Comparison of ENCODE assay signal across 17 mouse cellular contexts in the genomic region with DNA sequence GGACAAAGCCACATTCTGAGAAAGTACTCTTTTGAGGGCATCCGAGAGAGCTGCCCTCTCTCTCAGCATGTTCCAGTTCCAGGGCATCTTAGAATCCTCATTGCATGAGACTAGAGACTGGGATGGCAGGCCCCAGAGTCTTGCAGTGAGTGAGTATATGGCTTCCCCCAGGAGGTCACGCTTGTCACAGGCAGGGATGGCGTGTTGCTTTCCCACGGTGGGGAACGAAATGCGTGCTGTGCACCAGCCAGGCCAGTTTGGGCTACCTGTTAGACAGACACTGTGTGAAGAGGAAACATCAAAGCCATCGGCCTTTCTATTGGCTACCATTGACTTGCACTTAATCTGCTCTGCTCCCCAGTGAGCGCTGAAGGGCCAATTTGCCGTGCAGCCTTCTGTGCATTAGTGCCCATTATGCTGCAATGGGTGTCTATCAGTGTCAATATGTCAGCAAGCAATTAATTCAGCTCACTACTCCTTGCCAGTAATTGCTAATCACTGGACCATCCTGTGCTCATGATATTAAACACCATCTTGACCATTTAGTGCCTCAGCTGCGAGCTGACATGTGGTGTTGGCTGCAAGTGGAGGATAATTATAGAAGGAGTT.
DNase-seq lines count a peak whose midpoint lies in the region; ATAC-seq and TF ChIP-seq lines count a peak whose summit lies in the region.
"Had no signal": no experiment of that assay in that cellular context is flagged by ENCODE, and none has a peak within 500 bp of the region (broad histone marks: within the 10 kb centered on the region; RNA-seq: fewer than 3 reads in every experiment).

No protein-coding gene starts in this region.

- no peaks in the 10 kb centered on the region for H3K36me3 ChIP-seq in hindbrain, embryonic 11.5 days (ENCODE audit: control insufficient read depth, insufficient read depth, low read length)
- H3K36me3 ChIP-seq in hindbrain, embryonic 14.5 days (replicated peaks; ENCODE audit: control insufficient read depth, insufficient read depth): no peaks in the 10 kb centered on the region
- no peaks in the 10 kb centered on the region for H3K36me3 ChIP-seq in hindbrain, embryonic 13.5 days
- no peaks in the 10 kb centered on the region for H3K36me3 ChIP-seq in neural tube, embryonic 13.5 days
- H3K36me3 ChIP-seq: limb, embryonic 13.5 days; liver, embryonic 13.5 days; midbrain, embryonic 12.5 days had no signal

- no peak overlapping the region for H3K9ac ChIP-seq in hindbrain, embryonic 11.5 days (ENCODE audit: low read depth, low read length)
- no peak overlapping the region for H3K9ac ChIP-seq in hindbrain, embryonic 14.5 days
- H3K9ac ChIP-seq in hindbrain, embryonic 13.5 days: no peak overlapping the region
- no peak overlapping the region for H3K9ac ChIP-seq in neural tube, embryonic 13.5 days
- H3K9ac ChIP-seq: limb, embryonic 13.5 days; liver, embryonic 13.5 days; lung, embryonic 14.5 days; midbrain, embryonic 12.5 days had no signal

- 0 out of 2 replicates have a peak, but pooled peaks cover 2% of the 10 kb centered on the region for H3K27me3 ChIP-seq in hindbrain, embryonic 11.5 days (ENCODE audit: control insufficient read depth, insufficient read depth, low read length)
- 0 out of 2 replicates have a peak, but pooled peaks cover 8% of the 10 kb centered on the region for H3K27me3 ChIP-seq in hindbrain, embryonic 14.5 days (ENCODE audit: control insufficient read depth, insufficient read depth, low read length)
- H3K27me3 ChIP-seq in hindbrain, embryonic 13.5 days: peaks cover 41% of the 10 kb centered on the region
- peaks cover 43% of the 10 kb centered on the region for H3K27me3 ChIP-seq in neural tube, embryonic 13.5 days
- H3K27me3 ChIP-seq: limb, embryonic 13.5 days; liver, embryonic 13.5 days had no signal

- ATAC-seq in hindbrain, embryonic 11.5 days (ENCODE audit: low FRiP score): peak; percentile 22; the same call in 1 of the 2 replicates
- ATAC-seq in hindbrain, embryonic 14.5 days (ENCODE audit: low FRiP score): no peak
- ATAC-seq in hindbrain, embryonic 13.5 days (ENCODE audit: low FRiP score): peak; percentile 32; the same call in 1 of the 2 replicates
- peak; percentile 77; the same call in 1 of the 2 replicates for ATAC-seq in neural tube, embryonic 13.5 days (ENCODE audit: low read depth)
- ATAC-seq: intestine, embryonic 16.5 days had no signal

- 72% methylated on average over 10 of the region's 10 CpGs for WGBS in hindbrain, embryonic 11.5 days
- 52% methylated on average over 10 of the region's 10 CpGs for WGBS in hindbrain, embryonic 14.5 days
- 58% methylated on average over 10 of the region's 10 CpGs for WGBS in hindbrain, embryonic 13.5 days
- 46% methylated on average over 10 of the region's 10 CpGs for WGBS in neural tube, embryonic 13.5 days

- no peak overlapping the region for H3K27ac ChIP-seq in hindbrain, embryonic 11.5 days (ENCODE audit: low read depth, low read length)
- H3K27ac ChIP-seq in hindbrain, embryonic 14.5 days: no peak overlapping the region
- no peak overlapping the region for H3K27ac ChIP-seq in hindbrain, embryonic 13.5 days
- H3K27ac ChIP-seq in neural tube, embryonic 13.5 days (replicated peaks): no peak overlapping the region
- H3K27ac ChIP-seq: limb, embryonic 13.5 days; liver, embryonic 13.5 days; midbrain, embryonic 12.5 days had no signal

- no peak overlapping the region for H3K4me3 ChIP-seq in hindbrain, embryonic 11.5 days (ENCODE audit: low read depth, low read length)
- no peak overlapping the region for H3K4me3 ChIP-seq in hindbrain, embryonic 14.5 days (replicated peaks; ENCODE audit: low read length)
- no peak overlapping the region for H3K4me3 ChIP-seq in hindbrain, embryonic 13.5 days
- H3K4me3 ChIP-seq in neural tube, embryonic 13.5 days: no peak overlapping the region
- H3K4me3 ChIP-seq: erythroblast, embryonic 14.5 days; limb, embryonic 13.5 days; liver, embryonic 13.5 days; midbrain, embryonic 12.5 days had no signal

- H3K9me3 ChIP-seq in hindbrain, embryonic 11.5 days (ENCODE audit: control insufficient read depth, low read length): no peaks in the 10 kb centered on the region
- no peaks in the 10 kb centered on the region for H3K9me3 ChIP-seq in hindbrain, embryonic 14.5 days (ENCODE audit: control insufficient read depth, low read length)
- no peaks in the 10 kb centered on the region for H3K9me3 ChIP-seq in hindbrain, embryonic 13.5 days
- no peaks in the 10 kb centered on the region for H3K9me3 ChIP-seq in neural tube, embryonic 13.5 days
- H3K9me3 ChIP-seq: limb, embryonic 13.5 days; liver, embryonic 13.5 days; midbrain, embryonic 12.5 days had no signal

- TF ChIP-seq CTCF in brain, embryonic 14.5 days (IDR thresholded peaks at IDR 0.05; ENCODE audit: borderline replicate concordance, extremely low read depth, insufficient read depth, insufficient read length): no peak

- no peak for TF ChIP-seq POLR2A in brain, embryonic 14.5 days (IDR thresholded peaks at IDR 0.05; ENCODE audit: borderline replicate concordance, extremely low read depth, insufficient read depth, insufficient read length, poor library complexity, severe bottlenecking)

- DNase-seq in hindbrain, embryonic 11.5 days (ENCODE audit: low spot score): peak; percentile 24
- no peak for DNase-seq in hindbrain, embryonic 14.5 days (ENCODE audit: low spot score)
- DNase-seq in brain, embryonic 14.5 days (ENCODE audit: low read depth): peak; percentile 73
- DNase-seq in thymus, adult 18-20 months: no peak
- no peak for DNase-seq in right cerebral cortex, adult 2 months (ENCODE audit: low spot score in 2 of 2)
- DNase-seq: cerebellum, adult 2 months; gastrocnemius, postnatal 25 days; kidney, postnatal 36 days; liver, embryonic 13.5 days; lung, embryonic 14.5 days; lung, postnatal 4 days had no signal

- H3K4me1 ChIP-seq in hindbrain, embryonic 11.5 days (replicated peaks; ENCODE audit: control insufficient read depth, insufficient read depth, low read length): 0 out of 2 replicates have a peak, but pooled peaks cover 2% of the 10 kb centered on the region
- H3K4me1 ChIP-seq in hindbrain, embryonic 14.5 days (replicated peaks; ENCODE audit: control insufficient read depth, insufficient read depth, low read length): no peaks in the 10 kb centered on the region
- peaks cover 5% of the 10 kb centered on the region for H3K4me1 ChIP-seq in hindbrain, embryonic 13.5 days (replicated peaks)
- H3K4me1 ChIP-seq in neural tube, embryonic 13.5 days (replicated peaks): no peaks in the 10 kb centered on the region
- H3K4me1 ChIP-seq: limb, embryonic 13.5 days; liver, embryonic 13.5 days had no signal

- H3K4me2 ChIP-seq in hindbrain, embryonic 11.5 days (replicated peaks; ENCODE audit: low read depth, low read length): no peak overlapping the region
- H3K4me2 ChIP-seq in hindbrain, embryonic 14.5 days (replicated peaks): no peak overlapping the region
- no peak overlapping the region for H3K4me2 ChIP-seq in hindbrain, embryonic 13.5 days
- no peak overlapping the region for H3K4me2 ChIP-seq in neural tube, embryonic 13.5 days
- H3K4me2 ChIP-seq: limb, embryonic 13.5 days; liver, embryonic 13.5 days; lung, embryonic 14.5 days; midbrain, embryonic 12.5 days had no signal

Comparison
In these comparisons a context has a peak if more than half of its experiments do, and no peak if none do; other contexts are left out.
1. DNase-seq: peak in hindbrain, embryonic 11.5 days (single experiment) and brain, embryonic 14.5 days (single experiment); none in hindbrain, embryonic 14.5 days (single experiment), thymus, adult 18-20 months (0 of 2) and right cerebral cortex, adult 2 months (0 of 2).